Mouse (Mus musculus) spleen, adult 2 months (tissue): Measurements from ENCODE around the gene Ldlrap1. TPM values are rescaled to one million over a fixed set of nuclear protein-coding genes. Genes with fewer than 3 reads are reported as not detected.
A peak's percentile ranks its signal among the peaks of the same experiment; 100 is the strongest.

Experiments
- DNase-seq, 2 experiments: peaks; one replicate each; pipeline versions ENCODE4 v3.0.0 to v3.0.0-alpha.2; 2012 to 2021; ENCODE audit warnings: low spot score in 2 of 2, low read depth in 1 of 2
- H3K27ac ChIP-seq: fragments of 200-500 bp; 2 replicates; pipeline ENCODE4 v1.5.1; 2012; ENCODE audit warnings: low read length, inconsistent platforms; ENCODE audit not compliant: insufficient read depth
- H3K27me3 ChIP-seq: fragments of 200-500 bp; 2 replicates; pipeline ENCODE4 v1.6.1; 2012; ENCODE audit warnings: mild to moderate bottlenecking, moderate library complexity, low read length, inconsistent platforms; ENCODE audit not compliant: control insufficient read depth, insufficient read depth
- H3K36me3 ChIP-seq: fragments of 200-500 bp; 2 replicates; pipeline ENCODE4 v1.6.1; 2012; ENCODE audit warnings: mild to moderate bottlenecking, low read length, inconsistent platforms; ENCODE audit not compliant: control insufficient read depth, insufficient read depth
- H3K4me1 ChIP-seq: fragments of 200-500 bp; 2 replicates; pipeline ENCODE4 v1.6.1; 2011; ENCODE audit warnings: inconsistent platforms; ENCODE audit not compliant: control insufficient read depth, insufficient read depth, insufficient read length
- H3K4me3 ChIP-seq: fragments of 200-500 bp; 2 replicates; pipeline ENCODE4 v1.5.1; 2011; ENCODE audit warnings: mild to moderate bottlenecking, inconsistent platforms; ENCODE audit not compliant: insufficient read depth, insufficient read length; ENCODE audit errors: extremely low read depth
- CTCF ChIP-seq: fragments of 200-500 bp; IDR thresholded peaks from 2 replicates; pipeline ENCODE4 v1.5.1; 2011; ENCODE audit warnings: mild to moderate bottlenecking, inconsistent platforms; ENCODE audit not compliant: insufficient read depth, insufficient read length, insufficient replicate concordance; ENCODE audit errors: extremely low read depth
- POLR2A ChIP-seq: fragments of 200-500 bp; IDR thresholded peaks from 2 replicates; pipeline ENCODE4 v1.6.1; 2011; ENCODE audit warnings: low read depth, low read length, inconsistent platforms
- WGBS: fragments of 180-500 bp; shearing (Covaris S2); methylation state at CpG from one replicate; pipeline ENCODE4 v1.1.7; 2018; 5-methylcytosine and 5-hydroxymethylcytosine counted together
- polyA plus RNA-seq: library from polyadenylated mRNA; depleted of rRNA; stranded (reverse); fragments of >200 nt; gene quantifications from 2 replicates; pipeline ENCODE4 v1.2.3, GENCODE M21; 2012

Ldlrap1 gene
- polyA plus RNA-seq, 1 experiment, result 29.8 TPM

- Histone ChIP-seq H3K4me3 (no peak overlapping the region), H3K27me3 (no peaks in the 10 kb centered on the region), H3K4me1 (peaks cover 80% of the 10 kb centered on the region), H3K27ac (no peak overlapping the region), H3K36me3 (no peaks in the 10 kb centered on the region)
- no peak for DNase-seq
- 93% methylated on average over 14 of the region's 14 CpGs for WGBS
- TF ChIP-seq POLR2A (no peak), CTCF (no peak)
Measured at GRCm38 (mm10) chr4:134758922-134759321, 8.9 kb downstream of the Ldlrap1 start.

DNA sequence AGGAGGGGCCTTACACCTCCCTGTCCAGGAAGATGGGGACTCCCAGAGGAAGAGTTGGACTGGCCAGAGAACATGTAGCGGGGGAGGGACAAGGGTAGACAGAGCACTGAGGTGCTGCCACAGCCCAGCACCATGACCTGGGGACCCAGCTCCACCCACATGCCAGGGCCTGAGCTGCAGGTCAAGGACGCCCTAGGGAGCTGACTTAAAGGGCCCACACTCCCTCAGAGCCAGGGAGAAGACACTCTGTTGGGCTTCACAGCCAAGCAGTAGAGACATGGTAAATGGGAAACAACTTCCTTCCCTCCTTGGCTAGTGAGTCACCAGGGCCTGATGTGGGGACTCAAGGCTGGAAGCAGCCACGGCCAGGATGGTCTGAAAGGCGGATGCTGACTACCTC, 9.5 kb downstream of the Ldlrap1 start:
- no peaks in the 10 kb centered on the region for H3K36me3 ChIP-seq
- no peak overlapping the region for H3K4me3 ChIP-seq
- H3K27ac ChIP-seq, result no peak overlapping the region
- H3K27me3 ChIP-seq, result no peaks in the 10 kb centered on the region
- TF ChIP-seq CTCF (no peak), POLR2A (no peak)
- no peak for DNase-seq
- 81% methylated on average over 4 of the region's 4 CpGs for WGBS
- peaks cover 82% of the 10 kb centered on the region for H3K4me1 ChIP-seq

GRCm38 (mm10) chr4:134756953-134757352, 10.9 kb downstream of the Ldlrap1 start:
- no peaks in the 10 kb centered on the region for H3K27me3 ChIP-seq
- DNase-seq, result no peak
- no peak for TF ChIP-seq CTCF
- no peak for TF ChIP-seq POLR2A
- no peak overlapping the region for H3K4me3 ChIP-seq
- WGBS, result 16% methylated on average over 7 of the region's 7 CpGs
- H3K36me3 ChIP-seq, result no peaks in the 10 kb centered on the region
- no peak overlapping the region for H3K27ac ChIP-seq
- H3K4me1 ChIP-seq, result peaks cover 81% of the 10 kb centered on the region

DNA sequence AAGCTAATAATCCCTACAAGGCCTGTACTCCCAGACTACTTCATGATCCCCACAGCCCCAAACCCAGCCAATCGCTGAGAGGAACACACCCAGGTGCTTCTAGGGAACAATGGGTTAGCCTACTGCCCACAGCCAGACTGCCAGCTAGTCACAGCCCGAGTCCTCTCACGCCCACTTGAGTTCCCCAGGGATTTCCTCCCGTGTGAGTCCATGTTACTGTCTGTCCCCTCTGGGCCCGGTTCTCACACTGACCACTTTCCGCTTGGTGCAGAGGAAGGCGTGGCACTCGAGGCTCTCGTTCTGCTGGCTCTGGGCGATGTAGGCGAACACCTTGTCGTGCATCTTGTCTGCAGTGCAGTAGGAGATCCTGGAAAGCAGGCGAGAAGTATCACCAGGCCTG, 12.9 kb downstream of the Ldlrap1 start:
- 56% methylated on average over 13 of the region's 13 CpGs for WGBS
- Histone ChIP-seq H3K36me3 (no peaks in the 10 kb centered on the region), H3K4me1 (peaks cover 85% of the 10 kb centered on the region), H3K27me3 (no peaks in the 10 kb centered on the region), H3K4me3 (no peak overlapping the region), H3K27ac (peak overlapping the region; percentile 81)
- TF ChIP-seq POLR2A (no peak), CTCF (no peak)
- no peak for DNase-seq

- H3K27me3 ChIP-seq, result no peaks in the 10 kb centered on the region
- H3K27ac ChIP-seq, result peak overlapping the region; percentile 81
- no peak for TF ChIP-seq POLR2A
- TF ChIP-seq CTCF, result no peak
- H3K36me3 ChIP-seq, result no peaks in the 10 kb centered on the region
- H3K4me1 ChIP-seq, result peaks cover 85% of the 10 kb centered on the region
- WGBS, result 8% methylated on average over 10 of the region's 10 CpGs
- peak in 1 of 2 experiments; percentile 67 for DNase-seq
- no peak overlapping the region for H3K4me3 ChIP-seq
Measured at GRCm38 (mm10) chr4:134754371-134754770, 13.5 kb downstream of the Ldlrap1 start.

GRCm38 (mm10) chr4:134753516-134754261, 14.1 kb downstream of the Ldlrap1 start:
- Histone ChIP-seq H3K4me3 (no peak overlapping the region), H3K27ac (peak overlapping the region; percentile 81), H3K36me3 (peaks cover 4% of the 10 kb centered on the region), H3K4me1 (peaks cover 84% of the 10 kb centered on the region), H3K27me3 (no peaks in the 10 kb centered on the region)
- WGBS, result 35% methylated on average over 17 of the region's 17 CpGs
- no peak for DNase-seq
- TF ChIP-seq POLR2A, result no peak; the same call in 1 of the 2 replicates
- no peak for TF ChIP-seq CTCF

DNA sequence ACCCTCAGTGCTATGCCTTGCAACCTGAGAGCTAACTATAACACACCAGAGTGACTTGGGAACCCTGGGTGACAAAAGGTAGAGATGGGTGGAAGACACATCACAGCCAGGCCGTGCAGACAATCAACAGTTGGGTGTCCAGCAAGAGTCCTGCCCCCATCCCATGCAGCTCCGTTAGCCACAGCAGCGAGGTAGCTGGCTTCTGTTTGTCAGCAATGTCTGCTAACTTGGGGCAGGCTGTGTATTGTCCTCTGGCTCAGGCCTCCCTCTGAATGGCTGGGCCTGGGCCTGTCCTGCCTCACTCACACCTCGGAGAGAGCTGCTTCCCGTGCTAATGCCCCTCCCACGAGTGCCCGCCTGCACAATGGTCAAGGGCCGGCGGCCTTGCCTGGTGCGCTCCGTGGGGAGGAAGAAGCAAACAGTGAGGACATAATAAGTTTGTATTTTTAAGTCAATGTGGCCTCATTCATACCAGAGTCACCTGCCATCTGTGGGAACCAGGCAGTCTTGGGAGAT, 14.9 kb downstream of the Ldlrap1 start:
- WGBS, result 79% methylated on average over 11 of the region's 11 CpGs
- Histone ChIP-seq H3K36me3 (peaks cover 9% of the 10 kb centered on the region), H3K4me1 (peaks cover 78% of the 10 kb centered on the region), H3K27me3 (no peaks in the 10 kb centered on the region), H3K4me3 (no peak overlapping the region), H3K27ac (peak overlapping the region; percentile 81)
- TF ChIP-seq CTCF (no peak), POLR2A (no peak)
- DNase-seq, result no peak
